Mouse (Mus musculus) thymus, postnatal 36 days (tissue): ENCODE measurements around the gene Oas1h.
"Not testable (repeated sequence)": the region's sequence is repeated elsewhere in the genome, so short reads cannot be mapped to it uniquely, and the experiment has no call there.

ENCODE experiments used
- DNase-seq, 2 experiments: peaks; one replicate each; pipeline ENCODE4 v3.0.0; 2022; ENCODE audit warnings: mixed read lengths in 2 of 2

The Oas1h gene

DNA sequence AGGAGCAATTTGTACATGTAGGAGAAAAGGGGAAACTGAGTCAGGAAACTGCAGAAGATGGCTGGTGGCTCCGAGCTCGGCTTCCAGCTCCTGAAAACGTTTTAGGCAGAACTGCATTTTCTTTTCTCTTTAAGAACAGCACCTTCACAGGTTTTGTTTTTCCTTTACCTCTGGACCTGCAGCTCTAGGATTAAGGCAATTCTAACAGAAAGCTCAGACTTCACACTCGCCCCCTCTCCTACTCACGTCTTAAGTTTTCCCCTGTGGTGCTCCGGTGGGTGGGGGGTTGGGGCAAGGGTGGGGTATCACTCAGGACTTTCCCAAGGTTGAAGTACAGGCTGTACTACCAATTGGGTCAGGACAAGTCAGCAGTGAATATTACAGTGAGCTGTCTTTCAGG is 26.6 kb downstream of the Oas1h start:
- no peak for DNase-seq

- DNase-seq, result not testable (repeated sequence)
These were observed 27.1 kb downstream of the Oas1h start for GRCm38 (mm10) chr5:120888294-120888815.

DNA sequence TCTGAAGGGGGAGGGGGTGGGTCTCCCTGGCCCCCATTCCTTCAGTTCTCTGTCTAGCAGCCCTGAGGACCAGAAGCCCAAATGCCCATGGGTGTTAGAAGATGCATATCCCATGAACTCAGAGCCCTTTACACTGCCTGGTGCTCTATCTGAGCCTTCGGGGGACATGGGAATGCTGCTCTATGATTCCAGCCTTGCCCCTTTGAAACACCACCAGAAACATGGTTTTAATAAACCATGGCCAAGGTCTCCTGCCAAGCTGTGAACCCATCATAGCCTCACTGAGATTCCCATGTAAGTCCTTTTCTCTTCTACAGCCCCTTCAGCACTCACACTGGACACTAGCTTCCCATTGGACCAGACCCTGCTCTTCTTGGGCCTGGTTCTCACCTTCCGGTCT is 28.8 kb downstream of the Oas1h start:
- no peak for DNase-seq

DNA sequence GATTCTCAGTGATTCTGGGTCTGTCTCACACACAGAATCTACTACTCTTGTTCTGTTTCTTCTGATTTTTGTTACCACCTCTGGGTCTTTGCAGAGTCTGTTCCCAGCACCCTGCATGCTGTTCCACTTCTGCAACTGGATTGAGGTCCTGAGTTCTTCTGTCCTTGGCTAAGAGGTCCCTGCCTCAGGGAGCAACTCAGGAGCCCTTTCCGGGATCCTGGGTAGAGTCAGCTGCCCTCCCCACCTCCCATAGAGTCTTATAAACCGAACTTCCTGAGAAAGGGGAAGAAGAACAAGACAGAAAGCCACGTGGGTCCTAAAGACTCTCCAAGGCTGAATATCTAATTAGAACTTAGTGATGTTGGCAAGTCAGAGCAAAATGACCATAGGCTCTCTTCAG is 29.8 kb downstream of the Oas1h start:
- no peak for DNase-seq

GRCm38 (mm10) chr5:120891566-120892242 is 30.5 kb downstream of the Oas1h start:
- DNase-seq, result not testable (repeated sequence)

GRCm38 (mm10) chr5:120892243-120892660 is 31.0 kb downstream of the Oas1h start:
- no peak for DNase-seq

DNA sequence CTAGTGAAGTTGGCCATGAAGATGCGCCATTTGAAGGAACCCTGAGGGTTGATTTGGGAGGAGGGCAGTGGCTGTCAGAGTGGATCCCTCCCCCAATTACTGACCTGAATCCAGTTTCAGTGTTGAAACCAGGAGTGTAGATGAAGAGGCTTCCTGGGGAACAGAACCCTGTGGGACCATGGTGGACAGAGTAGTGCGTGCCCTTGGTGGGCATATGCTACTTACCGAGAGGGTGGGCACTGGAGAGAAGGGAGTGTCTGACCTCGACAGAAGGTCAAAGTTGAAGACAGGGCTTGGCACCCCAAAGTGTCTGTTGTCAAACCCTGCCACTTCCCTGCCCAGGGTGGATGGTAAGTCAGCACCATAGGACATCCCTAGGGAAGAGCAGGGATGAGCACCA is 32.6 kb downstream of the Oas1h start:
- not testable (repeated sequence) for DNase-seq

DNA sequence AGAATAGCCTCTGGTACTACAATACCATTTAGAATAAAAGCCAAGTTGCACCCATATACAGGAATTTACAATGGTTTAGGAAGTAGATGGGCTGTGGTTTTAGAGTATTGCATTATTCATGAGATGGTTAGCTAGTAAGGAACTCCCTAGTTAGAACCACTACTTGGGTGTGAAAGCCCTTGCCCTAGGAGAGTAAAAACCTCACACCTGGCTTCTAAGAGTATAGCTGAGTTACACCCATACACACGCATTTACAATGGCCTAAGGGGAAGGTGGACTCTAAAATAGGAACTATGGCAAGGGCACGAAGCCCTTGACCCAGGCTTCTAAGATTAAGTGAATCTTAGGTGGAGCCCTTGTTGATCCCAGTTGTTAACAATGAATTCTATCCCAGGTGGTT is 33.5 kb downstream of the Oas1h start:
- DNase-seq, result not testable (repeated sequence)

- DNase-seq, result no peak
These were observed 34.1 kb downstream of the Oas1h start for GRCm38 (mm10) chr5:120895231-120895900.

DNA sequence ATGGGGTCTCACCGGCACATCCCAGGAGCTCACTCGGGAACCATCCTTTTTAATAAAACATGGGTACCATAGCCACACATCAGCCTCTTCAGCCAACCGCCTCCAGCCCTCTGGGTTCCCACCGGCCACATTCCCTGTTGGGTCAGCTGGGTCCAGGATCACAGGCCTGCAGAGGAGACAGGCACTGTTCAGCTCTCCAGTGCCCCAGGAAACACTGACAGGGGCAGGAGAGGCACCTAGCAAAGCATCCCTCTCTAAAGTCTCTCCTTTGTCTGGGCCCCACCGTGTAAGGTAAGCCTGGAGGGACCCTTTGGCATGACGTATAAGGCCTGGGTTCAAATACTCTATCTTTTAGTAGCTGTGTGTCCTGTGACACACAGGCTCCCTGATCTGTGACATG is 37.1 kb downstream of the Oas1h start:
- DNase-seq, result no peak

DNA sequence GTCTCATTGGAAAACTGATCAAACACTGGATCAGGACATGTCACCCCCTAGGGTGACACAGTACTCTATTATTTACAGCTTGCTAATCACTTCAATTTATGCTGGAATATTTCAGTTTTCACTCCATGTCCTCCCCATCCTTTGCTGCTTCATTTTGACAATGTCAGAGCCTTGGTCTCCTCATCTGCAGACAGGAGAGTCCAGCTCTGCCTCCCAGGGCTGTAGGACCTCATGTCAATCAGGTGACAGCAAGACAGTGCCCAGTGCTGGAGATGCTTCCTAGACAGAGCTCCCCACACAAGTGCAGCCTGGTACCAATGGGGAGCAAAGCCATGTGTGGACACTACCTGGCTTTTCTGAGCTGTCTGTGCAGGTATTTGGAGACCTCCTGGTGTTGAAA is 37.5 kb downstream of the Oas1h start:
- no peak for DNase-seq

GRCm38 (mm10) chr5:120900666-120901065 is 39.4 kb downstream of the Oas1h start:
- DNase-seq, result no peak

- DNase-seq, result no peak
These were observed 40.8 kb downstream of the Oas1h start for GRCm38 (mm10) chr5:120902056-120902455.

DNA sequence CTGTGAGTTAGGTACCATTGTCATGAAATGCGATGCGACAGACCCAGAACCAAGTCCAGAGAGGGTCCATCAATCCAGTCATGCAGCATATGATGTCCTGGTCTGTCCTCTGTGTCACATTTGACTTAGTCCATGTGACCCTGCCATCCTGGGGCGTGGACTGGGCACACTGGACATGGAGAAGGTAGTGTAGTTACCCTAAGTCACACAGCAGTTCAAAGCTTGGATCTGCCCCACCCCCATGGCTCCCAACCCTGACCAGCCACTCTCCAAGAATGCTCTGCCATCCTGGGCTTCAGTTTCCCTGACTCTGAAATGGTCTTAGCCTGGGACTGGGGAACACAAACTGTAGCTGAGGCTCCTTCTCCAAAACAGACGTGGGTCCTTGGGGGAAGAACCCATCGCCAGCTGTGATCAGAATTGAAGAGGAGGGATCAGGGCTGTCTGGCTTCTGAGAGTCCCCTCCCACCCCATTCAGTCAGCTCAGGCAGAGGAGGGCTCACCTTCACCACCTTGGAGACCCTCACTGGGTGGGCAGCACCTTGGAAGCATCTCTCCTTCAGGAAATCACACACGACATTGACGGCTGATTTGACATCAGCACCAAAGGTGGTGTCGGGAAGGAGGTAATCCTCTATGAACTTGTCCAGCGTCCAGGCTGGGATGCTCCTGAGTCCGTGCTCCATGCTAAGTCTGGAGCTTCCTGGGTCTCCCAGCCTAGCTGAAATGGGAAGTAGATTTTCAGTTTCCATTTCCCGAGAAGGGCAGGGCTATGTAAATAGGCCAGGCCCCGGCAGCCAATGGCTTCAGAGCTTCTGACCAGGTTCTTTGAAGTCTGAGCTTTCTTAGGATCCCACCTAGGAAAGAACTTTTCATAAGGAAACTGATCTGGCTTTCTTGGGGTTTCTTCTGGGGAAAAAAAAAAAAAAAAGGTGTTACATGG is 45.8 kb downstream of the Oas1h start, which contains the start of gene Oas1a:
Gene Oas1a, minus strand, starts transcription at position 731 of the 943 bp plus-strand sequence.
- DNase-seq, result not testable (repeated sequence)

- no peak for DNase-seq
These were observed 47.1 kb downstream of the Oas1h start for GRCm38 (mm10) chr5:120908196-120908920.

DNA sequence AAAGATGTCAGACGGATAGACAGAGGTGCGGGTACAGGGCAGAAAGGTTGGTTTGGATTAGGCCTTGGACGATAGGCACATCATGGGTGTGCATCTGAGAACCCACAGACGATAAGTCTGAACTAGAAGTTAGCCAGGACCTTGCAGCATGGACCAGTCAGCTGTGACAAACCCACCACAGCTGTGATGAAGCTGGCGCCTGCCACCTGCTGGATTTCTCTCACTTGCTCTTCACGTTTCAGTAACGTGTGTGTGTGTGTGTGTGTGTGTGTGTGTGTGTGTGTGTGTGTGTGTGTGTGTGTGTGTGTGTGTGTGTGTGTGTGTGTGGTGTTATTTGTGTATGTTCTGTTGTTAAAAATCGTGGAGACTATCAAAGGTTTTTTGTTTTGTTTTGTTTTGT is 53.0 kb downstream of the Oas1h start, which contains the start of gene Oas1d:
Gene Oas1d, plus strand, starts transcription at position 333 of the 400 bp plus-strand sequence.
- DNase-seq, result not testable (repeated sequence)

DNA sequence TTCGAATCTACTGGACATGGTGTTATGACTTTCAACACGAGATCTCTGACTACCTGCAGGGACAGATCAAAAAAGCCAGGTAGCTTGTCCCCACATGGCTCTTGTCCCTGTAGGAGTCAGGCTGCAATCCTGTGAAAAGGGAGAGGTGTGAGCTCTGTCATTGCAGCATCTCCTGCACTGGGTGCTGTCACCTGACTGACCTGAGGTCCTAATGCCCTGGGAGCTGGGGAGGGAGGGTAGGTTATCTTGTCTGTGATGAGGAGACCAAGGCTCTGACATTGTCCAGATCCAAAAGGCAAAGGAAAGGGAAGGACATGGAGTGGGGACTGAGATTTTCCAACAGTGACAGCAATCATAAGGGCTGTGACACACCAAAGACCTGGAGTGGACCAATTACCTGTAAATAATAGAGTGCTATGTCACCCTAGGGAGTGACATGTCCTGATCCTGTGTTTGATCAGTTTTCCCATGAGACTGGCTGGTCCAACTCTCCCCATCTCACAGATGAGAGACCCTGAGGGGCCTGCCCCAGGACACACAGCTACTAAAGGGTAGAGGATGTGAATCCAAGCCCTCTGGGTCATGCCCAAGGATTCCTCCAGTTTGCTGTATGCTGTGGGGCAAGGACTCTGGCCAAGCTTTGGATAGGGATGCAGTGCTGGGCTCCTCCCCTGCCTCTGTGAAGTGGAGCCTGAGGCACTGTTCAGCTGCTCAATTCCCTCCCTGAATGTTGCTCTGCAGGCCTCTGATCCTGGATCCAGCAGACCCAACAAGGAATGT is 58.1 kb downstream of the Oas1h start:
- not testable (repeated sequence) for DNase-seq

GRCm38 (mm10) chr5:120920296-120920695 is 59.1 kb downstream of the Oas1h start:
- DNase-seq, result no peak
